Mouse (Mus musculus) intestine, embryonic 16.5 days (tissue): Measurements from ENCODE around the gene Luc7l2. TPM values are rescaled to one million over a fixed set of nuclear protein-coding genes. Genes with fewer than 3 reads are reported as not detected.

Experiments
- ATAC-seq: fragments of 200-750 bp; cut with Nextera tagmentation; 2 replicates; pipeline ENCODE4 v1.8.0; 2017; ENCODE audit warnings: moderate TSS enrichment, moderate library complexity
- H3K27ac ChIP-seq: fragments of 300-500 bp; sonication (generic); 2 replicates; pipeline ENCODE4 v1.5.1; 2014; ENCODE audit warnings: mild to moderate bottlenecking, low read length
- H3K27me3 ChIP-seq: fragments of 300-500 bp; sonication (generic); replicated peaks from 2 replicates; pipeline ENCODE4 v1.6.1; 2014; ENCODE audit warnings: low read length, control low read depth, mixed read lengths; ENCODE audit not compliant: control insufficient read depth, insufficient read depth
- H3K36me3 ChIP-seq: fragments of 300-500 bp; sonication (generic); 2 replicates; pipeline ENCODE4 v1.6.1; 2014; ENCODE audit warnings: low read length, control low read depth; ENCODE audit not compliant: control insufficient read depth, insufficient read depth
- H3K4me1 ChIP-seq: fragments of 300-500 bp; sonication (generic); 2 replicates; pipeline ENCODE4 v1.6.1; 2014; ENCODE audit warnings: low read length, control low read depth, mixed read lengths; ENCODE audit not compliant: control insufficient read depth, insufficient read depth
- H3K4me2 ChIP-seq: fragments of 300-500 bp; sonication (generic); 2 replicates; pipeline ENCODE4 v1.6.1; 2014; ENCODE audit warnings: low read depth, low read length, control low read depth
- H3K4me3 ChIP-seq: fragments of 300-500 bp; sonication (generic); 2 replicates; pipeline ENCODE4 v1.5.1; 2014; ENCODE audit warnings: mild to moderate bottlenecking, low read length
- H3K9ac ChIP-seq: fragments of 300-500 bp; sonication (generic); 2 replicates; pipeline ENCODE4 v1.6.1; 2014; ENCODE audit warnings: low read depth, low read length
- H3K9me3 ChIP-seq: fragments of 300-500 bp; sonication (generic); 2 replicates; pipeline ENCODE4 v1.6.1; 2016; ENCODE audit warnings: low read length, control low read depth; ENCODE audit not compliant: control insufficient read depth
- WGBS: fragments of 180-500 bp; shearing (Covaris S2); extraction: QIAGEN DNeasy Blood & Tissue Kit; methylation state at CpG from one replicate; pipeline ENCODE4 v1.1.7; 2014; 5-methylcytosine and 5-hydroxymethylcytosine counted together
- polyA plus RNA-seq: library from polyadenylated mRNA; unstranded; fragments of >200 nt; fragmentation: Nextera tagmentation; extraction: Ambion mirVana; gene quantifications from 2 replicates; pipeline ENCODE4 v1.2.1, GENCODE M21; 2015

Gene Luc7l2
- 24.9 and 26.7 TPM in 2 replicates for polyA plus RNA-seq

GRCm38 (mm10) chr6:38551062-38551988 lies at the start of gene Luc7l2:
Gene Luc7l2 (plus strand): TSS chr6:38551334.
- under 1% methylated on average over 93 of the region's 98 CpGs for WGBS

GRCm38 (mm10) chr6:38512096-38512495 lies 39.0 kb upstream of the Luc7l2 start:
- H3K9me3 ChIP-seq, result no peaks in the 10 kb centered on the region
- H3K27me3 ChIP-seq, result no peaks in the 10 kb centered on the region
- no peak overlapping the region for H3K4me2 ChIP-seq
- WGBS, result 95% methylated on average over 1 of the region's 1 CpGs
- H3K4me3 ChIP-seq, result no peak overlapping the region
- no peak overlapping the region for H3K27ac ChIP-seq
- H3K36me3 ChIP-seq, result no peaks in the 10 kb centered on the region
- H3K9ac ChIP-seq, result no peak overlapping the region
- no peak for ATAC-seq
- H3K4me1 ChIP-seq, result no peaks in the 10 kb centered on the region

More at GRCm38 (mm10) chr6:38551062-38551988, at the start of gene Luc7l2:
- peak within 1 kb of the TSS; percentile 92 for H3K9ac ChIP-seq
- no peaks in the 10 kb centered on the region for H3K36me3 ChIP-seq
- H3K27me3 ChIP-seq, result no peaks in the 10 kb centered on the region
- H3K4me1 ChIP-seq, result peaks cover 8% of the 10 kb centered on the region
- H3K4me3 ChIP-seq, result peak within 1 kb of the TSS; percentile 57
- H3K9me3 ChIP-seq, result no peaks in the 10 kb centered on the region
- peak within 1 kb of the TSS; percentile 57 for H3K4me2 ChIP-seq
- peak; percentile 88 for ATAC-seq
- H3K27ac ChIP-seq, result peak within 1 kb of the TSS; percentile 99

- peak; percentile 68 for ATAC-seq
- no peaks in the 10 kb centered on the region for H3K4me1 ChIP-seq
- no peak overlapping the region for H3K9ac ChIP-seq
- no peaks in the 10 kb centered on the region for H3K36me3 ChIP-seq
- H3K4me3 ChIP-seq, result no peak overlapping the region
- no peaks in the 10 kb centered on the region for H3K9me3 ChIP-seq
- no peak overlapping the region for H3K4me2 ChIP-seq
- no peak overlapping the region for H3K27ac ChIP-seq
- no peaks in the 10 kb centered on the region for H3K27me3 ChIP-seq
These were observed 38.3 kb upstream of the Luc7l2 start for GRCm38 (mm10) chr6:38512830-38513229.

GRCm38 (mm10) chr6:38515201-38515600 lies 35.9 kb upstream of the Luc7l2 start:
- no peak overlapping the region for H3K9ac ChIP-seq
- H3K4me2 ChIP-seq, result no peak overlapping the region
- H3K4me3 ChIP-seq, result no peak overlapping the region
- H3K27me3 ChIP-seq, result no peaks in the 10 kb centered on the region
- no peaks in the 10 kb centered on the region for H3K9me3 ChIP-seq
- 92% methylated on average over 4 of the region's 4 CpGs for WGBS
- H3K4me1 ChIP-seq, result no peaks in the 10 kb centered on the region
- H3K27ac ChIP-seq, result no peak overlapping the region
- H3K36me3 ChIP-seq, result no peaks in the 10 kb centered on the region
- no peak for ATAC-seq

- WGBS, result 20% methylated on average over 8 of the region's 8 CpGs
- peak overlapping the region; percentile 2; the same call in 1 of the 2 replicates for H3K4me3 ChIP-seq
- H3K27me3 ChIP-seq, result no peaks in the 10 kb centered on the region
- H3K36me3 ChIP-seq, result no peaks in the 10 kb centered on the region
- no peaks in the 10 kb centered on the region for H3K4me1 ChIP-seq
- H3K9ac ChIP-seq, result no peak overlapping the region
- no peak overlapping the region for H3K27ac ChIP-seq
- no peak overlapping the region for H3K4me2 ChIP-seq
- no peaks in the 10 kb centered on the region for H3K9me3 ChIP-seq
- peak; percentile 60; the same call in 1 of the 2 replicates for ATAC-seq
These were observed 27.3 kb upstream of the Luc7l2 start for GRCm38 (mm10) chr6:38523851-38524250.

GRCm38 (mm10) chr6:38531211-38531820 lies 19.8 kb upstream of the Luc7l2 start:
- Histone ChIP-seq H3K9ac (0 out of 2 replicates have a peak overlapping the region, but pooled peaks have one; percentile 11), H3K4me1 (0 out of 2 replicates have a peak, but pooled peaks cover 4% of the 10 kb centered on the region), H3K36me3 (no peaks in the 10 kb centered on the region), H3K27ac (no peak overlapping the region), H3K4me2 (no peak overlapping the region), H3K9me3 (no peaks in the 10 kb centered on the region), H3K27me3 (no peaks in the 10 kb centered on the region), H3K4me3 (no peak overlapping the region)
- ATAC-seq, result no peak
- 57% methylated on average over 5 of the region's 5 CpGs for WGBS

GRCm38 (mm10) chr6:38532500-38533420 lies 18.4 kb upstream of the Luc7l2 start:
- H3K4me1 ChIP-seq, result 0 out of 2 replicates have a peak, but pooled peaks cover 4% of the 10 kb centered on the region
- peak overlapping the region; percentile 63 for H3K4me2 ChIP-seq
- H3K27ac ChIP-seq, result peak overlapping the region; percentile 95
- H3K27me3 ChIP-seq, result no peaks in the 10 kb centered on the region
- no peaks in the 10 kb centered on the region for H3K9me3 ChIP-seq
- ATAC-seq, result peak; percentile 43
- peak overlapping the region; percentile 75 for H3K9ac ChIP-seq
- WGBS, result 6% methylated on average over 25 of the region's 25 CpGs
- H3K4me3 ChIP-seq, result peak overlapping the region; percentile 54
- no peaks in the 10 kb centered on the region for H3K36me3 ChIP-seq

- peak within 1 kb of the TSS; percentile 97 for H3K4me3 ChIP-seq
- ATAC-seq, result peak; percentile 91
- peak within 1 kb of the TSS; percentile 99 for H3K9ac ChIP-seq
- no peaks in the 10 kb centered on the region for H3K27me3 ChIP-seq
- peak within 1 kb of the TSS; percentile 68 for H3K4me2 ChIP-seq
- peak within 1 kb of the TSS; percentile 99 for H3K27ac ChIP-seq
- H3K9me3 ChIP-seq, result no peaks in the 10 kb centered on the region
- H3K4me1 ChIP-seq, result 0 out of 2 replicates have a peak, but pooled peaks cover 4% of the 10 kb centered on the region
- 5% methylated on average over 41 of the region's 41 CpGs for WGBS
- no peaks in the 10 kb centered on the region for H3K36me3 ChIP-seq
These were observed 17.4 kb upstream of the Luc7l2 start, which contains the start of gene Fmc1 for GRCm38 (mm10) chr6:38533428-38534405. Gene Fmc1 (plus strand): TSS chr6:38533502.
